Mouse (Mus musculus) erythroblast, embryonic 14.5 days (primary cell): ENCODE data around the gene Atxn7l3b.

Source experiments
- GATA1 ChIP-seq: IDR thresholded peaks from 2 replicates; pipeline ENCODE4 v1.6.1; 2012; ENCODE audit warnings: low read length, inconsistent platforms, mixed read lengths
- TAL1 ChIP-seq: IDR thresholded peaks from 3 replicates; pipeline ENCODE4 v1.6.1; 2012; ENCODE audit warnings: low read length, inconsistent platforms, mixed read lengths

DNA sequence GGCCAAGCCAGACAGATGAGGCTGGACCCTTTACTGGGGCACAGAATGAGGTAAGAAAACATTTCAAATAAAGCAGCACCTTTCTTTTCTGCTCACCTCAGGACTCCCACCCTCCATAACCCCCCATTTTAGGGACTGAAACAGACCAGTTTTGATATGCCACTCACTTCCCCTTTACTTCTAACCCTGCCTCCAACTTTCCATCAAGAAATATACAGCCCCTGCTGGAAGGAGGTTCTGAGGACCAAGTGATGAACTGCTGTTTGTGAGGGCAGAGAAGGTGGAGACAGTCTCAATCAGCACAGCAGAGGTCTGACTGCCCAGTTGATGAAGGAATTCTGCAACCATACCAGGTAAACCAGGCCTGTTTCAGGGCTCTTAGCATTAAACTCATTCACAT, 1.8 kb downstream of the Atxn7l3b start:
- TF ChIP-seq TAL1, result no peak
- TF ChIP-seq GATA1, result no peak
